Mouse (Mus musculus): ENCODE measurements at regions not wholly inside any gene's neighbourhood (a gene's known extent, or its start where the extent isn't known, plus 50 kb on each side); places are given as distances from the start of the nearest gene placed in this dataset.

DNA sequence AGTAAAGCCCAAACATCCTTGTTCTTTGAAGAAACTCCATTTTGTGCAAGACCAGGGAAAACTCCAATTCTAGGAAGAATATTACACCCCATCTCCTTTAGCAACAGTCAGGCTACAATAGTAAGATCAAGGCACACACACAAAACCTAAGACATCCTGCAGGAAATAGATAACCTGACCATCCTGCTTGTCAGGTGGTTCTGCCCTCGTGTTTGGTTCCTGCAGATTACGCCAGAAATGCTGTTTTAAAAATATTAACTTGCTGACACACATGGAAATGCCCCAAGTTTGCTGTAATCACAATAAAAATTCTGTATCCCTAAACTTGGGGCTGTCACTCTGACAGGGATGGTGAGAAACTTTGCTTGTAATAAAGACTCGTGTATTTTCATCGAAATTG is 251.6 kb downstream of the Kcnj3 start:
- intact Hi-C loops (cut with DNase I): no loop called here
- no peak for DNase-seq (ENCODE audit: extremely low spot score in 1 of 2, low spot score in 2 of 2)

DNA sequence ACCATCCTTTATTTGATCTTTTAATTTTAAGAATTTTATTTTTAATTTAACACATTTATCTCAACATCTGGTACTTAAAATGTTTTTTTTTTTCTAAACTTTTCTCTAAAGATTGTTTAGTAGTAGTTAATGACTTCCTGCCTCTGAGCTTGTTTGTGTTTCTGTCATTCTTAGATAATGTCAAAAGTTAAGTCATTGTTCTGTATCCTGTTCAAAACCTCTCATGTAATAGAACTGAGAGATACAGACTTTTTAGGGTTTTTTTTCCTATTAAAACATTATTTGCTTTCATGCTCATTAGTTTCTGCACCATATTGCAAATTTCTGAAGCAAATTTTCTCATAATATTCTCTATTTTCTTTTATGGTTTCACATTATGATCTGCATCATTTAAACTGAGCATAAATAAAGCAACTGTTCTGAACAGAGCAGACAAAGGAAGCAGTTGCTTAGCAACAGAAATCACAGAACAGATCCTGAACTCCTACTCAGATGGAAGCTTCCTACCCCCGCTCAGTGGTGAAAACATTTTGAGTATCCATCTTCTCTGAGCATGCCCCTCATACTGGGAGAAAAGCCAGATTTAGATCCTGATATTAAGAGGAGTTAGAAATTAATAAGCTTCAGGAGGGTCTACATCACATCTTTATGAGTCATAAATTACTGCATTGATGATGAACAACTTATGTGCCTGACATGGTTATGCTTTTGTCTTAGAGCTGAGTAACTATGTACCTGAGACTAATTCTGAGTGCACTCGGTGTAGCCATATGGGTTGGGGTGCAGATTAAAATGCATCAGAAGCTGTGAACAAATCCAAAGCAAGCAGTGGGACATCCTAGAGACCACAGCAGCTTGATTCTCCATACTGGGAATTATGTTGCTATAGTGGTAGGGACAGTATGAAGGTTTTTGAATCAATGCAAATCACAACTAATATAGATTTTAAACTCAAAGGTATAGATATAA is 257.4 kb downstream of the Kcnj3 start:
- intact Hi-C loops (cut with DNase I): loop anchor here (5.0 kb wide), 1 partner anchor 256 kb away; the partner anchor contains the start of gene Kcnj3
- peak in 1 of 2 experiments; percentile 65 for DNase-seq (ENCODE audit: extremely low spot score in 1 of 2, low spot score in 2 of 2)

GRCm38 (mm10) chr2:55699705-55700104 is 263.9 kb downstream of the Kcnj3 start:
- no peak for DNase-seq (ENCODE audit: extremely low spot score in 1 of 2, low spot score in 2 of 2)
- intact Hi-C loops (cut with DNase I): no loop called here

Measured in left cerebral cortex, postnatal 10 days (tissue).